Mouse (Mus musculus): Measurements from ENCODE around the gene Olfr262.
"Not testable (repeated sequence)": the region's sequence is repeated elsewhere in the genome, so short reads cannot be mapped to it uniquely, and the experiment has no call there.

Gene Olfr262

GRCm38 (mm10) chr19:12241559-12241958 lies at the start of gene Olfr262:
TSS of gene Olfr262 (minus strand) at chr19:12241659.
- no peak for DNase-seq

- DNase-seq = no peak
Measured at GRCm38 (mm10) chr19:12279554-12279953, 38.1 kb upstream of the Olfr262 start, which contains the start of gene Olfr1434. TSS of gene Olfr1434 (plus strand) at chr19:12279854.

GRCm38 (mm10) chr19:12260732-12261131 lies 19.3 kb upstream of the Olfr262 start, which contains the start of gene Olfr235:
TSS of gene Olfr235 (plus strand) at chr19:12261032.
- DNase-seq = no peak

GRCm38 (mm10) chr19:12232496-12232895 lies 9.0 kb downstream of the Olfr262 start, which contains the start of gene Olfr1432:
TSS of gene Olfr1432 (minus strand) at chr19:12232596.
- DNase-seq = not testable (repeated sequence)

- DNase-seq = no peak
Measured at GRCm38 (mm10) chr19:12200334-12200733, 41.1 kb downstream of the Olfr262 start, which contains the start of gene Olfr1431. TSS of gene Olfr1431 (plus strand) at chr19:12200634.

- DNase-seq = not testable (repeated sequence)
Measured at GRCm38 (mm10) chr19:12199076-12199475, 42.4 kb downstream of the Olfr262 start.
